Mouse (Mus musculus) forebrain, embryonic 11.5 days (tissue): ENCODE results near the gene Morn1. TPM values are rescaled to one million over a fixed set of nuclear protein-coding genes. Genes with fewer than 3 reads are reported as not detected.

Source experiments
- ATAC-seq: fragments of 200-750 bp; cut with Nextera tagmentation; replicated peaks from 2 replicates; pipeline ENCODE4 v1.8.0; 2017; ENCODE audit warnings: moderate TSS enrichment; ENCODE audit not compliant: low FRiP score
- DNase-seq: peaks from one replicate; pipeline ENCODE4 v3.0.0-alpha.2; 2017; ENCODE audit warnings: low spot score
- H3K27ac ChIP-seq: fragments of 300-500 bp; sonication (generic); 2 replicates; pipeline ENCODE4 v1.5.1; 2014; ENCODE audit warnings: low read depth, low read length
- H3K27me3 ChIP-seq: fragments of 300-500 bp; sonication (generic); 2 replicates; pipeline ENCODE4 v1.6.1; 2014; ENCODE audit warnings: mild to moderate bottlenecking, low read length, mixed read lengths; ENCODE audit not compliant: control insufficient read depth, insufficient read depth
- H3K36me3 ChIP-seq: fragments of 300-500 bp; sonication (generic); 2 replicates; pipeline ENCODE4 v1.6.1; 2014; ENCODE audit warnings: mild to moderate bottlenecking, low read length, moderate library complexity, mixed read lengths; ENCODE audit not compliant: control insufficient read depth, insufficient read depth
- H3K4me1 ChIP-seq: fragments of 300-500 bp; sonication (generic); replicated peaks from 2 replicates; pipeline ENCODE4 v1.6.1; 2014; ENCODE audit warnings: low read length, mixed read lengths; ENCODE audit not compliant: control insufficient read depth, insufficient read depth
- H3K4me2 ChIP-seq: fragments of 300-500 bp; sonication (generic); 2 replicates; pipeline ENCODE4 v1.6.1; 2014; ENCODE audit warnings: low read depth, mild to moderate bottlenecking, low read length, moderate library complexity, mixed read lengths; ENCODE audit not compliant: severe bottlenecking
- H3K4me3 ChIP-seq: fragments of 300-500 bp; sonication (generic); 2 replicates; pipeline ENCODE4 v1.5.1; 2014; ENCODE audit warnings: low read depth, low read length
- H3K9ac ChIP-seq: fragments of 300-500 bp; sonication (generic); 2 replicates; pipeline ENCODE4 v1.6.1; 2014; ENCODE audit warnings: low read length
- H3K9me3 ChIP-seq: fragments of 300-500 bp; sonication (generic); 2 replicates; pipeline ENCODE4 v1.6.1; 2016; ENCODE audit warnings: low read length, mixed read lengths; ENCODE audit not compliant: control insufficient read depth
- WGBS: fragments of 180-500 bp; shearing (Covaris S2); extraction: QIAGEN DNeasy Blood & Tissue Kit; methylation state at CpG from one replicate; pipeline ENCODE4 v1.1.7; 2014; 5-methylcytosine and 5-hydroxymethylcytosine counted together
- polyA plus RNA-seq: library from polyadenylated mRNA; unstranded; fragments of >200 nt; fragmentation: Nextera tagmentation; extraction: Ambion mirVana; gene quantifications from 2 replicates; pipeline ENCODE4 v1.2.1, GENCODE M21; 2014

Morn1 gene
- polyA plus RNA-seq, 1 experiment from 2014 or later: 4.8 TPM

- Histone ChIP-seq H3K36me3 (no peaks in the 10 kb centered on the region), H3K4me3 (no peak overlapping the region), H3K27ac (no peak overlapping the region), H3K9me3 (no peaks in the 10 kb centered on the region), H3K9ac (no peak overlapping the region), H3K4me1 (peaks cover 7% of the 10 kb centered on the region), H3K4me2 (no peak overlapping the region), H3K27me3 (no peaks in the 10 kb centered on the region)
- WGBS: 26% methylated on average over 10 of the region's 10 CpGs
- ATAC-seq: no peak
- no peak for DNase-seq
Measured at GRCm38 (mm10) chr4:155058325-155058724, 28.1 kb upstream of the Morn1 start.

- peaks cover 2% of the 10 kb centered on the region; the same call in 1 of the 2 replicates for H3K36me3 ChIP-seq
- no peaks in the 10 kb centered on the region for H3K9me3 ChIP-seq
- WGBS: 64% methylated on average over 3 of the region's 3 CpGs
- H3K4me3 ChIP-seq: no peak overlapping the region
- H3K27me3 ChIP-seq: no peaks in the 10 kb centered on the region
- H3K27ac ChIP-seq: no peak overlapping the region
- no peak for ATAC-seq
- no peak overlapping the region for H3K4me2 ChIP-seq
- no peak overlapping the region for H3K9ac ChIP-seq
- H3K4me1 ChIP-seq: peaks cover 9% of the 10 kb centered on the region; the same call in 1 of the 2 replicates
- no peak for DNase-seq
Measured at GRCm38 (mm10) chr4:155063895-155064294, 22.5 kb upstream of the Morn1 start.

- Histone ChIP-seq H3K4me2 (no peak overlapping the region), H3K4me1 (peaks cover 7% of the 10 kb centered on the region; the same call in 1 of the 2 replicates), H3K27me3 (no peaks in the 10 kb centered on the region), H3K4me3 (no peak overlapping the region), H3K9ac (no peak overlapping the region), H3K9me3 (no peaks in the 10 kb centered on the region), H3K27ac (no peak overlapping the region), H3K36me3 (peaks cover 2% of the 10 kb centered on the region; the same call in 1 of the 2 replicates)
- ATAC-seq (no peak), DNase-seq (no peak)
- WGBS: 72% methylated on average over 2 of the region's 2 CpGs
Measured at GRCm38 (mm10) chr4:155064474-155064873, 21.9 kb upstream of the Morn1 start.

GRCm38 (mm10) chr4:155065970-155066833, 20.2 kb upstream of the Morn1 start:
- no peaks in the 10 kb centered on the region for H3K9me3 ChIP-seq
- 6% methylated on average over 15 of the region's 15 CpGs for WGBS
- H3K9ac ChIP-seq: peak overlapping the region; percentile 4; the same call in 1 of the 2 replicates
- H3K27me3 ChIP-seq: no peaks in the 10 kb centered on the region
- peak; percentile 57 for ATAC-seq
- peaks cover 8% of the 10 kb centered on the region; the same call in 1 of the 2 replicates for H3K36me3 ChIP-seq
- peak; percentile 93 for DNase-seq
- H3K4me2 ChIP-seq: peak overlapping the region; percentile 79
- H3K4me3 ChIP-seq: peak overlapping the region; percentile 65
- peaks cover 7% of the 10 kb centered on the region; the same call in 1 of the 2 replicates for H3K4me1 ChIP-seq
- H3K27ac ChIP-seq: peak overlapping the region; percentile 31; the same call in 1 of the 2 replicates

GRCm38 (mm10) chr4:155066834-155067522, 19.4 kb upstream of the Morn1 start, which contains the start of gene Pex10:
TSS of gene Pex10 (plus strand) at chr4:155067016.
- ATAC-seq (peak; percentile 92), DNase-seq (peak; percentile 99)
- H3K9me3 ChIP-seq: no peaks in the 10 kb centered on the region
- H3K36me3 ChIP-seq: peaks cover 12% of the 10 kb centered on the region; the same call in 1 of the 2 replicates
- peak within 1 kb of the TSS; percentile 79 for H3K4me2 ChIP-seq
- no peaks in the 10 kb centered on the region for H3K27me3 ChIP-seq
- H3K4me3 ChIP-seq: peak within 1 kb of the TSS; percentile 65
- WGBS: under 1% methylated on average over 48 of the region's 48 CpGs
- peak within 1 kb of the TSS; percentile 87 for H3K9ac ChIP-seq
- H3K4me1 ChIP-seq: peaks cover 7% of the 10 kb centered on the region; the same call in 1 of the 2 replicates
- H3K27ac ChIP-seq: peak within 1 kb of the TSS; percentile 31; the same call in 1 of the 2 replicates

GRCm38 (mm10) chr4:155068357-155068972, 17.9 kb upstream of the Morn1 start:
- Histone ChIP-seq H3K4me3 (no peak overlapping the region), H3K9me3 (no peaks in the 10 kb centered on the region), H3K27ac (no peak overlapping the region), H3K4me1 (peaks cover 7% of the 10 kb centered on the region; the same call in 1 of the 2 replicates), H3K4me2 (no peak overlapping the region), H3K36me3 (peaks cover 12% of the 10 kb centered on the region; the same call in 1 of the 2 replicates), H3K27me3 (no peaks in the 10 kb centered on the region), H3K9ac (no peak overlapping the region)
- ATAC-seq: no peak
- 96% methylated on average over 20 of the region's 20 CpGs for WGBS
- no peak for DNase-seq

GRCm38 (mm10) chr4:155069191-155069590, 17.2 kb upstream of the Morn1 start:
- H3K4me1 ChIP-seq: peaks cover 7% of the 10 kb centered on the region; the same call in 1 of the 2 replicates
- ATAC-seq: no peak
- H3K9me3 ChIP-seq: no peaks in the 10 kb centered on the region
- no peaks in the 10 kb centered on the region for H3K27me3 ChIP-seq
- H3K4me3 ChIP-seq: no peak overlapping the region
- 86% methylated on average over 6 of the region's 6 CpGs for WGBS
- H3K36me3 ChIP-seq: peaks cover 12% of the 10 kb centered on the region; the same call in 1 of the 2 replicates
- H3K27ac ChIP-seq: no peak overlapping the region
- H3K4me2 ChIP-seq: no peak overlapping the region
- no peak for DNase-seq
- H3K9ac ChIP-seq: no peak overlapping the region

- 95% methylated on average over 13 of the region's 13 CpGs for WGBS
- peaks cover 12% of the 10 kb centered on the region; the same call in 1 of the 2 replicates for H3K36me3 ChIP-seq
- no peak overlapping the region for H3K4me3 ChIP-seq
- ATAC-seq: no peak
- DNase-seq: no peak
- H3K9me3 ChIP-seq: no peaks in the 10 kb centered on the region
- no peak overlapping the region for H3K27ac ChIP-seq
- peaks cover 7% of the 10 kb centered on the region; the same call in 1 of the 2 replicates for H3K4me1 ChIP-seq
- no peaks in the 10 kb centered on the region for H3K27me3 ChIP-seq
- no peak overlapping the region for H3K9ac ChIP-seq
- no peak overlapping the region for H3K4me2 ChIP-seq
Measured at GRCm38 (mm10) chr4:155070199-155070598, 16.2 kb upstream of the Morn1 start.
